Mouse (Mus musculus) kidney, postnatal 25 days (tissue): ENCODE measurements around the gene Olfr512.

Experiments
- DNase-seq, 2 experiments: peaks; one replicate each; pipeline ENCODE4 v3.0.0; 2021; ENCODE audit warnings: mixed read lengths in 2 of 2

Olfr512 gene

GRCm38 (mm10) chr7:108713020-108713419, at the start of gene Olfr512:
TSS of gene Olfr512 (plus strand) at chr7:108713320.
- no peak for DNase-seq

GRCm38 (mm10) chr7:108666118-108666517, 47.0 kb upstream of the Olfr512 start, which contains the start of gene Olfr510:
TSS of gene Olfr510 (plus strand) at chr7:108666418.
- DNase-seq = no peak

- DNase-seq = no peak
Measured at GRCm38 (mm10) chr7:108671058-108671457, 42.1 kb upstream of the Olfr512 start.

GRCm38 (mm10) chr7:108678886-108679285, 34.2 kb upstream of the Olfr512 start:
- DNase-seq = no peak

- no peak for DNase-seq
Measured at GRCm38 (mm10) chr7:108750673-108751072, 37.6 kb downstream of the Olfr512 start, which contains the start of gene Olfr513. TSS of gene Olfr513 (plus strand) at chr7:108750973.

GRCm38 (mm10) chr7:108760411-108760810, 47.3 kb downstream of the Olfr512 start:
- DNase-seq = no peak
